Mouse (Mus musculus): ENCODE measurements at regions not wholly inside any gene's neighbourhood (a gene's known extent, or its start where the extent isn't known, plus 50 kb on each side); places are given as distances from the start of the nearest gene placed in this dataset.

DNA sequence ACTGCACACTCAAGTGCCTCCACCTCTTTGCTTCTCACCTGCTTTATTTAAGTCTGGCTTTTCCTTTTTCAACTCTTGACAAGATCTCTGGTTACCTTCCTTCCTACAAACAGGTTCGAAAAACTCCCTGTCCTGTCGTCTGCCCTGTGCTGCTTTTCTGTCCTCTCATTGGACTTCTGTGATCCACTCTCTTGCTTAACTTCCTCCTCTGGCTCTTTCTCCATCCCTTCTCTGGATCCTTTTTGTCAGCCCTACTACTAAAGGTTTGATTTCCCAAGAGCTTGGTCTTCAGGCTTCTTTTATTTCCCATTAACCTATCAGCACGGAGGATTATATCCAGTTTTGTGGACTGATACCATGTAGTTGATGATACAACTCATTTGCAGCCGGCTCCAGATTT is 149.8 kb downstream of the Satb1 start:
- no peak for DNase-seq (ENCODE audit: low read depth in 1 of 2, low spot score in 2 of 2)

DNA sequence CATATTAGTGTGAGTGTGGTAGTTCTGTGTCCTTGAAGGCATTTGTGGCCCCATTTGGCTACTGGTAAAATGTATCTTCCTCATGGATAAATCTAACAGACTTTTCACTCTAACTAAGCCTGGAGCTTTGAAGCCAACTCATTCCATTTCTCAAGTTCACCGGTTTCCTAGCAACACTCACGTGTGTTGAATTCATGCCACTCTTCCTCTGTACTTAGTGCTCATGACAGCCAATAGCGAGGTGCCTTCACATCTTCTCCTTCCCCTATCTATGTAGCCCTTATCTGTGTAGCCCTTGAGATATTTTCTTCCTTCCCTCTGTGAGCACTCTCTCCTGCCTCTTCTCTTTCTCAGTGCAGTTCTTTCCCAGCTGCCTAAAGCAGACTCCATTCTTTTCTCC is 150.7 kb downstream of the Satb1 start:
- no peak for DNase-seq (ENCODE audit: low read depth in 1 of 2, low spot score in 2 of 2)

DNA sequence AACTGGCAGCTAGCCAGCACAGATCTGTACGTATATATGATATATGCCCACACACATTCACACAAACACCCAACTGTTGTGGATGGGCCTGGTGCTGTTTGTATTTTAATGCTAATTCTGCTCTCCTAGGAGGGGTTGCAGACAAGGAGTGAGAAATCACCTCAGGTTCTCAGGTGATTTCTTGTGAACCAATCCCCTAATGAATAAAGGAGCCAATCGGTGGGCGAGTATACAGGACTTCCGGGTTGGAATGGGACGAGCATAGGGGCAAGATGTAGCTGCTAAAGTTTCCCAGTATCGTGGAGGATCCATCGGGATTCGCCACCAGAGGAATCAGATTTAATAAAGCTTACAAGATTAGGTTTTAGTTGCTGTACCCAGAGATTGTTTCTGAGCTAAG is 155.6 kb downstream of the Satb1 start:
- no peak for DNase-seq (ENCODE audit: low read depth in 1 of 2, low spot score in 2 of 2)

DNA sequence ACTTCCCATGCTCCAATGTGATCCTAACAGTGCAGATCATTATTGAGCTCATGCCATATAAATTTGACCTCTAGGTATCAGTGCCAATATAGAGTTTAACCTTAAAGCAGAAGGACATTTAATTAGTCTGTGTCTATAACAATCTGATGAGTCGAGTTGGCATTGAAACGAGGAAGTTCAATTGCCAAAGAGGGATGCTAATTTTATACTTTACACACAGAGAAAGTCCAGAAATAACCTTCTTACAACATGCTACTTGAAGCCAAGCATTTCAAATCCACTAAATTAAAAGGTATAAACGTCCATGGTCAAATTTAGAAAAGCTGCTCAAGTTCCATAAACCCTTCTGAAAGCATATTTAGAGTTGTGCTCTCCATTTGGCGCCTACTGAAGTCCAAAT is 174.7 kb downstream of the Satb1 start:
- no peak for DNase-seq (ENCODE audit: low read depth in 1 of 2, low spot score in 2 of 2)

DNA sequence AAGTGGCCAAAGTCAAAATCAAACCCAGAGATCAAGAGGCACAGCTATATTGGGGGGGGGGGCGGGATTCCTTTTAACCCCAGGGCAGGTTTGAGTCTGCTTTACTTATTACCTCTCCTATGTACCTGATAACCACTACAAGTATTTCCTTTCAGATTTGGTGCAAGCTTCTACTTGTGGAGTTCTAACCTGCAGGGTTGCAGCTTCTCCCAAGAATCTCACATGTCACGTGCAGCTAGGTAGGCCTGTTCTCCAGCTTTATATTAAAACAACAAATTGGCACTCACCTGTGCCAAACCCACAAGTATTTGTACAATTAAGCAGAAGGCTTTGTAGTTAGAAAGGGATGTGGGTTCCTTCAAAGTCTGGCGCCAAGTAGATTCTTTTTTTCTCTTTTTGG is 179.2 kb downstream of the Satb1 start:
- DNase-seq (ENCODE audit: low read depth in 1 of 2, low spot score in 2 of 2) = no peak

DNA sequence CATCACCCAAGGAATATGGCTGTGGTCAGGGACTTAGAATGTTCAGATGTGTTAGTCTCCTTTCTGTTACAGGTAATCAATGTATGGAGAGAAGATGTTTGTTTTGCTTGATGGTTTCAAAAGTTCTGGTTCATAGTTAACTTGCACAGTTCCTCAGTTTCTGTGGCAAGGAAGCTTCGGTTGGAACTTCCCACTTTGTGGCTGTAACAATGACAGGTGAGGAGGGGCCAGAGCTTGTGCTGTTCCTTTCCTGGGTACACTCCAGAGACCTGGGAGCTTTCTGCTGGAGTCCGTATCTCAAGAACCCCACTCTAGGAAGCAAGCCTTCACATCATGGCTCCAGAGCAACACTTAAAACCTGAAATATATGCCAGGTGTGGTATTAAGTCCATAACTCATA is 181.2 kb downstream of the Satb1 start:
- DNase-seq (ENCODE audit: low read depth in 1 of 2, low spot score in 2 of 2) = no peak

DNA sequence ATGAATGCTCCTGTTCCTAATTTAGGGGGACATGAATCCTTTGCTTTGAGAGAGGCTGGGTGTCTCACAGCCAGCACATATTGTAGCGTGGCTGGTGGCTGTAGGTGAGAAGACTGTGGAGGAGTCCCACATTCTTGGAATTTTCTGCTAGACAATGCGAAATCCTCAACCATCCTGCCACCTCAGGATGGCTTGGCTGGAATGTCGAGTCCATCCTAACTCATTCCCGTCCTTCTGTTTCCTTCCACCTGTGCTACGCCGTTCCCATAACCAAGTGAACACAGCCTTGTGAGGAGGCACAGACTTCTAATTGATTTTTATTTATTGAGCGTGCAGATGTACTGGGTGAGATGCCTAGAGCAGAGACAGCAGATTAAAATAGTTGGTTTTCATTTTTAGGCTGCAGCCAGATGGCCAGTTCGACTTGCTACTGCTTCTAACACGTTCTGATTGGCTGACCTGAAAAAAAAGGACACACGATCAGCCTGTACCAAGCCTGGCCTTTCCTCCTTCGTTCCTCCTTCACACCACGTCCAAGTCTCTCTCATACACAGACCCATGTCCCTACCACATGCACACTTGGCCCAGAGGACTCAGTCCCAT is 183.8 kb downstream of the Satb1 start:
- no peak for DNase-seq (ENCODE audit: low read depth in 1 of 2, low spot score in 2 of 2)

DNA sequence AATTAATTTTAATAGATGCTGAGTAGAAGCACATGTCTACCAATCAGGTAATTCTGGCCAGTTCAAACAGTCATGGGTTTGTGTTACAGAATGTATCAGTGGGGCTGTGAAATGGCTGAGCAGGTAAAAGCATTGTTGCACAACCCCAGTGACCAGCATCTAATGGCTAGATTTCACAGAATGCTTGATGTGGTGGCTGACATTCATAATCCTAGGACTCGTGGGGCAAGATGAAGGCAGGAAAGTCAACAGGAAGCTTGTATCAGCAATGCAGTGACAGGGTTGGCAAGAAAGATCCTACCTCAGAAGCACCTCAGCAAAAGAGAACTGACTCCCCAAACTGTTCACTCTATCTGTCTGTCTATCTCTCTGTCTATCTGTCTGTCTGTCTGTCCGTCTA is 186.7 kb downstream of the Satb1 start:
- DNase-seq (ENCODE audit: low read depth in 1 of 2, low spot score in 2 of 2) = no peak

DNA sequence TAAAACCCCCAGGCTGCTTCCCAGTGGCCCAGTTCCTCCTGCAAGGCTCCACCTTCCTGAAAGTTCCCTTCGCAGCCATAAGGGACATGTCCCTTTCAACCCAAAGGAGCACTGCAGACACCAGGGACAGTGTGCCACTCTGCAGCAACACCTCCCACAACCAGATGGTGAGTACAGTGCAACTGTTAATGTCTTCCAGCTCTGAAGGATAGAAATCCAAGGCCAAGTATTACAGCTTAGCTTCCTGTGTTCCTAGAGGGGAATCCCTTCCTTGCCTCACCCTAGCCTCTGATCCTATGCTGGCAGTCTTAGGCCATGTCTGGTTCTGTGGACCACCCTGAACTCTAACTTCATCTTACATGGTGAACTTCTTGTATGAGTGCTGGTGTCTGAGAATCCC is 187.2 kb downstream of the Satb1 start:
- DNase-seq (ENCODE audit: low read depth in 1 of 2, low spot score in 2 of 2) = no peak

DNA sequence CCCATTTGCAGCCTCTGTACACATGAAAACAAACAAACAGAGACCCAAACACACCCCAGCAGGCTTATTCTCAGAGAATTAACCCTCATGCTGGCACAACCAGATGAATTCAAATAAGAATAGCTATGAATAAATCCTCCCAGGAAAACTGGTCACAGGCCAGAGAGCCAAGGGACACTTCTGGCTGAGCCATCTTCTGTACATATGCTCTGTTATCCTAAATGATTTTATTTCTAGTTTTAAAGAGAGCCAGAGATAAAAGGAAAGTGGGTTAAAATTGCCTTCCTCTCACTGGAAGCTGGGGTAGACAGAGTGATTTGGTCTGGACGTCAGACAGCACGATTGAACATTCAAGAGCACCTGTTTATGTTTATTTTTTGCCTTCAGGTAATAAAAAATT is 190.4 kb downstream of the Satb1 start:
- no peak for DNase-seq (ENCODE audit: low read depth in 1 of 2, low spot score in 2 of 2)

DNA sequence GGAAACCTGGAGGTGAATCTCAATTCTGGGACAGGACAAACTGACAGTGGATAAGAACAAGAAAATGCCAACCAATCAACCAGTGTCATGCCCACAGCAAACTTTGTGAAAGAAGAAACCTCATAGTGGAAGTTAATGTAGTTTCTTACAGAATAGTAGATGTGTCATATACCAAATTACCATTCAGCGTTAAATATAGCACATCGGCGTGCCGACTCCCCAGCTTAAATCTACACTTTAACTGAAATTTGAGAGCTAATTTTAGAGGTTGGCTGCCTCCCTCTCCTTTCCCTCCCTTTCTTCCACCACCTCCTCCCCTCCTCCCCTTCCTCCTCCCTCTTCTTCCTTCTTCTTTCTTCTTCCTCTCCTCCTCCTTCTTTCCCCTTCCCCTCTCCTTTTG is 197.2 kb downstream of the Satb1 start:
- DNase-seq (ENCODE audit: low read depth in 1 of 2, low spot score in 2 of 2) = no peak

DNA sequence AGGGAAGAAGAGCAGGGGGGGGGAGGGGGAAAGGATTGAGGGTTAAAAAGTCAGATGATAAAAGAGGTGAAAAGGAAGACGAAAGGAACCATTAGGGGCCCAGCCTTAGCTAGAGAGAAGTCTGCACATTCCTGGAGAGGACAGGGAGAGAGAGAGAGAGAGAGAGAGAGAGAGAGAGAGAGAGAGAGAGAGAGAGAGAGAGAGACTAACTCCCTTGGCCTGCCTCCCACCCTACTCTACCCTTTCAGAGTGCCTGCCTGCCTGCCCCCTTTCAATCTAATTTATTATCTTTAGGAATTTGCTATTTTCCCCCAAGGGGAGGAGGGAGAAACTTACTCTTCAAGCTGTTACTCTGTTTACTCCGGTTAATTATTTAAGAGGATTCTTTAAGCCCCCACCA is 201.5 kb downstream of the Satb1 start:
- no peak for DNase-seq (ENCODE audit: low read depth in 1 of 2, low spot score in 2 of 2)

DNA sequence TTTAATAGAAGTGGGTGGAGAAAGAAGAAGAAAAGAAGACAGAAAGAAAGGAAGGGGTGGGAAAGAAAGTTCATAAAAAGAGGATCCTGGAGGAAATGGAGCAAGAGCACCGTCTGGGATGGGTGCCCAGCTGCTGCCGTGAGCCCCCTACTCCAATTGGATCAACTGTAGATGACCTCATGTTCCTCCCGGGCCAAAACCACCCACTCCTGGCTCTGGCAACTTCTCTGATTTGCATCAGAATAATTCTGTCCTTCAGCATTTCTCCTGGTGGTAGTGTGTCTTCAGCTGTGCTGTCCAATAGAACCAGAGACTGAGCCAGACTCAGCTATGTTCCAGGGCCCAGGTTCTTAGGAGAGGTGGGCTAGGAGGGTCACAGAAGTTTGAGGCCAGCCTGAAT is 212.6 kb downstream of the Satb1 start:
- no peak for DNase-seq (ENCODE audit: low read depth in 1 of 2, low spot score in 2 of 2)

DNA sequence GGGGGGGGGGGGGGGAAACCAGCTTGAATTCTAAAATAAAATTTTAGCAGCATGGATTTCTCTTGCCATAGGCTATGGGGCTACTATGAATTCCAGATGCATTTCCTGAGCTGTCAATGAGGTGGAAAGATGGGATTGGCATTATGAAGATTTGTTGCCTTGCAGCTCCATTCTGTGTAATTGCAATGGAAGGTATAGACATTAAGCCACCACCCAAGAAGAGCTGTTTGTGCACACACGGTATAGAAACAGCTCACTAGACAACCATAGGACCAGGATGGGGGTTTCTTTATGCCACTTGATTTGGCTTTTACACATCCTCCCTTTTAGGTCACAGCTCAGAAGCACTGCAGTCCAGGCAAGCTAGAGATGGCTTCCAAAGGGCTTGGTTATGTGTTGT is 247.8 kb downstream of the Satb1 start:
- DNase-seq (ENCODE audit: low read depth in 1 of 2, low spot score in 2 of 2) = no peak

DNA sequence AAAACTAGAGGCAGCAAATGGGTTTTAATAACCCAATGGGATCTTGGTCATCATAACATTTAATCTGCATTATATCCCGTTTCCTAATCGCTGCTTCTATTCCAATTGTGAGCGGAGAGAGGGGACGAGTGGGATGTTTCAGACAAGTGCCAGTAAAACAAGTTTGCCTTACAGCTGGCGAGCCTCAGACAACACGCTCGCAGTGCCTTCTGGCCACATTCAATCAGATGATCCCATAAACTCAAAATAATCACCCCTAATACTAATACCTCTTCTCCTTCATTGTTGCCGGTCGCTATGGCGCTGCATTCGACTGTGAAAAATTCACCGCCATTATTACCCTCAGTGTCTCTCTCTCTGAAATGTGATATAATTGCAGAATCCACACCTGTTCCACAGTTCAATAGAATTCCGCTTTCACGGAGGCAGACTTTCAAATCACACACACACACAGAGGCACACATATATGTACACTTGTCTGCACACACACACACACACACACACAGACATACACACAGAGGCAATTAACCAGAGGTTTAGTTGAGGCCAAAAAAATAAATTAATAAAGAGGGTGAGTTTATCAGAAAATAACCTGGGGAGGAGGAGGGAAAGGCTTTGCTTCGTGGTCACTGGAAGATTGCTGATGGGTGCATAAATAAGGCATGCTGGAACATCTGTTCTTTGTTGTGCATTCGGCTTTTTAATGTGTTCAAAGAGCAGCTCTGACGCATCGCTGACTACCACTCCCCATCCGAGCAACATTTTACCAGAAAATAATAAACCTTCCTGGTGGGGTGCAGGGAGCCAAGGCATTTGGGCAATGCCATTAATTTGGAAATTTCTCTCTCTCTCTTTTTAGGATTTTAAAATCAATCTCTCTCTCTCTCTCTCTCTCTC is 248.9 kb downstream of the Satb1 start:
- no peak for DNase-seq (ENCODE audit: low read depth in 1 of 2, low spot score in 2 of 2)

DNA sequence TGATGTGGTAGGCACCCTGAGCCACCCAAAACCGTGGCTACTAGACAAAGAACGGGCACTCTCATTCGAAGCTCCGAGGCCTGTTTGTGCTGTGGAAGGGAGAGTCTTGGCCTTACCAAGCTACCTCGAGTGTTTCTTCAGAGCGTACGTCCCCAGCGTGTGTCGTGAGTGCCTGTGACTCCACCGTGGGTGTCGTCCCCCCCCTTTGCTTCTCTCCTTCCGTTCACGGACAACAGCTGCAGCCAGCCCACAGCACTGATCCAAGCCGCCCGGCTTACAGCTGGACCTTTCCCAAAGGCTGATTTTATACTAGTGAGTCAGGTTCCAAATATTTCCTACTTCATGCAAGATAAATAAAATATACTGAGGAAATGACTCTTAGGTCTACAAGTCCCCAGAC is 249.8 kb downstream of the Satb1 start:
- no peak for DNase-seq (ENCODE audit: low read depth in 1 of 2, low spot score in 2 of 2)

DNA sequence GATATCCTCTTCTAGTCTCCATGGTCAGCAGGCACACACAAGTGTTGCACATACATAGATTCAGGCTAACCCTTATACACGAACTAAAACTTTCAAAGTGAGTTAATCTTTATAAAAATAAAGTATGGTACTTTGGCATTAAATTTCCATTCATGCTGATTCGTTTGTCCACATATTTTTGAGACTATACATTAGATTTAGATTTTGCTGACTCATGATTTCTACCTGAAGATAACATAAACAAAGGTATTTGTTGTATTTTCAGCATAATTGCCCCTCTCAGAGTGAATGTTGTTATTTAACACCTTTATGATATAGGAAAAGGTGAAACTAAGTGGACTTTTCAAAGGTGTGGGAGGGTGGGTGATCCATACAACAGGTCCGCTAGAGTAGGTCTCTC is 277.2 kb downstream of the Satb1 start:
- DNase-seq (ENCODE audit: low read depth in 1 of 2, low spot score in 2 of 2) = no peak

DNA sequence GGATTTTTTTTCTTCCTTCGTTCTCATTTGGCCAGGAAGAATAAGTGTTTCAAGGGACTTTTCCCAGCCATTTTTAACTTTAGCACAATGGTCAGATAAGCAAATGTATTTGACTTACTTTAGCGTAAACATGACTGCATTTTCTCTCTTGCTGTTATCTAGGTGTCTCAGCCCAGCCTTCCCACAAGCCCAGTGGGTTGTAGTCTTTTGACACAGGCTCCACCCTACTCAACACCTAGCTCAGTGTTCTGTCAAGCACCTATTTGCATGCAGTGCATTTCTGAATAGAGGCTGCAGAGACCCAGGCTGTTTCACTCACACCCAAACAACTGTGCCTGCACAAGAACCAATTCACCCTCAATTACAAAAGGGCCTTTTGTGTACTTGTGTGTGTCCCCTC is 278.6 kb downstream of the Satb1 start:
- no peak for DNase-seq (ENCODE audit: low read depth in 1 of 2, low spot score in 2 of 2)

DNA sequence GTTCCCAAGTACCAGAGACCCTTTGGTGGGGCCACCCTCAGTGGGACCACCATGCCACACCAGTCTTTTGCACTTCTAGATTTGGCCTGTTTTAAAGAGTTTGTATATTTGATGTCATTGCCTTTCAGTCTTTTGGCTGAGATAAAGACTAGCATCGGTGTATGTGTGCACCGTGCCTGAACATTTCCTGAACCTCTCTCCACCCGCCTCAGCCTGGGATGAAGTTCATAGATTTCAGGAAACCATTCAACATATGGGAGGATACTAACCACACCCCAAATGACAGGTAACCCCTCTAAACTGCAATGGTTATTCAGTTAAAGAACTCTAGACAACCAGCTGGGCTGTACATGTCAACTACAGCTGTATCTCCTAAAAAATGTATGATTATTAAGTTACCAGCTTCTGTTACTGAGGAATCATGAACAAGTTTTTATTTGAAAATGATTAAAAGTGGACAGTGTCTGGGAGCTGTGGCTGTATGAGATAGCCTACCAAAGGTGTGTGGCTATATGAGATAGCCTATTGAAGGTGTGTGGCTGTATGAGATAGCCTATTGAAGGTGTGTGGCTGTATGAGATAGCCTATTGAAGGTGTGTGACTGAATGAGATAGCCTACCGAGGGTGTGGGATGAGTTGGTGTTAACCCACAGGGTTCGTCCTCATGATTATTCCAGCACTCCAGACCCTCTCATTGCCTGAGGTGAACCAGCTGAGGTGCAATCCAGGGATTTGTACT is 280.6 kb downstream of the Satb1 start:
- DNase-seq (ENCODE audit: low read depth in 1 of 2, low spot score in 2 of 2) = no peak

DNA sequence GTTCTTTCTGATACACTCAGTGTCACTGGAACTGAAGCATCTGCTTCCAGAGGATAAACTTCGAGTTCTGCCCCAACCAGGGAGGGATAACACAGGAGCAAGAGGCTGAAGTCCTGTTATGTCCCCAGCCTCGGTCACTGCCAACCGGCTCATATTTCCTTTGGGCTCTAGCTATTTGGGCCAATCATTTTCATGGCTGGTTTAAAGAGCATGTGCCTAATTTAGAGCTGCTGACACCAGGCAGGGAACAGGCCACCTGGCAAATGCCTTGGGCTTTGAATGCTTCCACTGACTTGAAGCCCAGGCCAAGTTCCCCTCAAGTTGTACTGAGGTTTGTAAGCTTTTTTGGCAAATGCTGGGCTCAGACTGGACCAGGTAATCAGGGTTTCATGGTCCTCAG is 286.1 kb downstream of the Satb1 start:
- no peak for DNase-seq (ENCODE audit: low read depth in 1 of 2, low spot score in 2 of 2)

DNA sequence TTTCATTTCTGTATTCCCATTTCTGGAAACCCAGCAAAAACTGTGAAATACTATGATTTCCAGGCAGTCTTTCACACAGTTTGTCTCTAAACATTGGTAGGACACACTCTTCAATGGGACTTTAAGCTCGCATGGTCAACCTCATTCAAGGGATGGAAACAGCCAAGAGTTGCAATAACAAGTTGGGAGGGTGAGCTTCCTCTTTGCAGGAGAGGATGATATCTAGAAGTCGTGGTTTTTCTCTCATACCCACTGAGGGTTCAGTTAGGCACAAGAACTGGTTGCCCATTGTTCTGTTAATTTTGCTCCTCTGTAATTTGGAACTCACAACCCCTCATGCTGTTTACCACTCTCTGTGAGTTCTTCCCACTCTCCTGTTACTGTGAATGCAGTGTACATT is 290.5 kb downstream of the Satb1 start:
- no peak for DNase-seq (ENCODE audit: low read depth in 1 of 2, low spot score in 2 of 2)

DNA sequence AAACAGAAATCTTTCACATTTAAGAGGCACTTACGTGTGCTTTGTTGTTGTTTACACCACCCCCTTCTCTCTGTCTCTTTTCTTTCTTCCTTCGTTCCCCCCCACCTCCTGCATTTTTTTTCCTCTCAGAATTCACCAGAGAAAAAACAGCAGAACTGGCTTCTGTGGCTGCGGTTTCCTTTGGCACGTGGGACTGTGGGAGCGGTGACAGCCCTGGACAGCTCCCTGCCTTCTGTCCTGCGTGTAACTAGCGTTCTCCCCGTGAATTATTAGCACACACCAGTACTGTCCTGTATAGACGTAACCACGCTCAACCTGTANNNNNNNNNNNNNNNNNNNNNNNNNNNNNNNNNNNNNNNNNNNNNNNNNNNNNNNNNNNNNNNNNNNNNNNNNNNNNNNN is 298.4 kb downstream of the Satb1 start:
- no peak for DNase-seq (ENCODE audit: low read depth in 1 of 2, low spot score in 2 of 2)

Measured in monocyte, adult 2 months (primary cell).